Mouse (Mus musculus) forebrain, embryonic 16.5 days (tissue): ENCODE results near the gene Cabin1. TPM values are rescaled to one million over a fixed set of nuclear protein-coding genes. Genes with fewer than 3 reads are reported as not detected.

Experiments used
- ATAC-seq: fragments of 200-750 bp; cut with Nextera tagmentation; 2 replicates; pipeline ENCODE4 v1.8.0; 2017; ENCODE audit warnings: mild to moderate bottlenecking, moderate library complexity
- H3K27ac ChIP-seq: fragments of 300-500 bp; sonication (generic); 2 replicates; pipeline ENCODE4 v1.5.1; 2014; ENCODE audit warnings: low read length, control low read depth
- H3K27me3 ChIP-seq: fragments of 300-500 bp; sonication (generic); replicated peaks from 2 replicates; pipeline ENCODE4 v1.6.1; 2014; ENCODE audit warnings: low read length; ENCODE audit not compliant: control insufficient read depth, insufficient read depth
- H3K36me3 ChIP-seq: fragments of 300-500 bp; sonication (generic); 2 replicates; pipeline ENCODE4 v1.6.1; 2014; ENCODE audit not compliant: control insufficient read depth, insufficient read depth
- H3K4me1 ChIP-seq: fragments of 300-500 bp; sonication (generic); replicated peaks from 2 replicates; pipeline ENCODE4 v1.6.1; 2014; ENCODE audit warnings: low read length; ENCODE audit not compliant: control insufficient read depth, insufficient read depth
- H3K4me2 ChIP-seq: fragments of 300-500 bp; sonication (generic); 2 replicates; pipeline ENCODE4 v1.6.1; 2014; ENCODE audit warnings: mild to moderate bottlenecking, low read length, control low read depth
- H3K4me3 ChIP-seq: fragments of 300-500 bp; sonication (generic); replicated peaks from 2 replicates; pipeline ENCODE4 v1.5.1; 2014; ENCODE audit warnings: mild to moderate bottlenecking, low read length, control low read depth
- H3K9ac ChIP-seq: fragments of 300-500 bp; sonication (generic); replicated peaks from 2 replicates; pipeline ENCODE4 v1.6.1; 2014; ENCODE audit warnings: low read depth, low read length, control low read depth
- H3K9me3 ChIP-seq: fragments of 300-500 bp; sonication (generic); 2 replicates; pipeline ENCODE4 v1.6.1; 2016; ENCODE audit warnings: low read length; ENCODE audit not compliant: control insufficient read depth
- WGBS: fragments of 180-500 bp; shearing (Covaris S2); extraction: QIAGEN DNeasy Blood & Tissue Kit; methylation state at CpG from one replicate; pipeline ENCODE4 v1.1.7; 2014; 5-methylcytosine and 5-hydroxymethylcytosine counted together
- polyA plus RNA-seq: library from polyadenylated mRNA; unstranded; fragments of >200 nt; fragmentation: Nextera tagmentation; extraction: Ambion mirVana; gene quantifications from 2 replicates; pipeline ENCODE4 v1.2.1, GENCODE M21; 2015

Gene Cabin1
- polyA plus RNA-seq, 1 experiment from 2014 or later: 41.1 TPM

DNA sequence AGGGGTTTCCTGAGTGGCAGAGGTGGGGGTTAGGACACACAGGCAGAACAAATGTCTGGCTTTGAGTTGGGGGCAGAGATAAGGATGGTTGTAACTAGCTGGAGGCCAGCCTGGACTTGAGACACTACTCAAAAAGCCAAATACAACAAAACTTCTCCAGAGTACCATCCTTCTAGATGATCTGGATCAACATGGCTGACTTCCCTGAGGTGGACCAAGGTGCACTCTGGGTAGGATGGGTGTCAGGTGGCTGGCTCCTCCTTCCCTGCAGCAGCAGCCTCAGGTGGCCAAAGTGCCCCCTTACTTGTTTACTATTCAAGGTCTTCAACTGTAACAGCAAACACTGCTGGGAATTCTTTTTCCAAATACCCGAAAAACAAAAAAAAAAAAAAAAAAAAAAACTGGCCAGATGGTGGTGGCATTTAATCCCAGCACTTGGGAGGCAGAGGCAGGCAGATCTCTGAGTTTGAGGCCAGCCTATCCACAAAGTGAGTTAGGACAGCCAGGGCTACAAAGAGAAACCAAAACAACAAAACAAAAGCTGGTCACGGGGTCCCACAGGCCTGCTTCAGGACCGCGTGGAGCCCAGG lies 114.6 kb downstream of the Cabin1 start:
- H3K9me3 ChIP-seq: no peaks in the 10 kb centered on the region
- no peak overlapping the region for H3K4me3 ChIP-seq
- ATAC-seq: no peak
- no peak overlapping the region for H3K9ac ChIP-seq
- no peak overlapping the region for H3K4me2 ChIP-seq
- H3K27ac ChIP-seq: no peak overlapping the region
- peaks cover 8% of the 10 kb centered on the region for H3K4me1 ChIP-seq
- 96% methylated on average over 4 of the region's 4 CpGs for WGBS
- H3K27me3 ChIP-seq: no peaks in the 10 kb centered on the region
- H3K36me3 ChIP-seq: peaks cover 16% of the 10 kb centered on the region

DNA sequence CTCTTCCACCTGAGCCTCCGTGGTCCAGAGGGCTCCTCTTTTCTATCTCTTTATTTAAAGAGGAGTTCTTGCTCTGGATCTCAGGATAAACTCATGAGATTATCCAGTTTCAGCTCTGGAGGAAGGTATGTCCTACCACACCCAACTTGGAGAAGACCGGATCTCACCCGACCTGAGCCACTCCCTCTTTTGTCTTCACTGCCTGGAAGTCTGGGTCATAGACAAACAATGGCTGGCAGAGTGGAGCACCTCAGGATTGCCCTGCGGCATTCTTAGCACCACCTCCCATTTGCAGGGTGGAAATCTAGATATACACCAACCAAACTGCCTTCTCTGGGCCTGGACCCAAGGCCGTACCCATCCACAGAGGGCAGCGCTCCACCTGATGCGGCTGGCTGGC lies 115.1 kb downstream of the Cabin1 start:
- Histone ChIP-seq H3K4me1 (peaks cover 8% of the 10 kb centered on the region), H3K9me3 (no peaks in the 10 kb centered on the region), H3K4me2 (no peak overlapping the region), H3K27me3 (no peaks in the 10 kb centered on the region), H3K27ac (no peak overlapping the region), H3K9ac (no peak overlapping the region), H3K36me3 (peaks cover 16% of the 10 kb centered on the region), H3K4me3 (no peak overlapping the region)
- ATAC-seq: no peak
- WGBS: 91% methylated on average over 7 of the region's 7 CpGs

DNA sequence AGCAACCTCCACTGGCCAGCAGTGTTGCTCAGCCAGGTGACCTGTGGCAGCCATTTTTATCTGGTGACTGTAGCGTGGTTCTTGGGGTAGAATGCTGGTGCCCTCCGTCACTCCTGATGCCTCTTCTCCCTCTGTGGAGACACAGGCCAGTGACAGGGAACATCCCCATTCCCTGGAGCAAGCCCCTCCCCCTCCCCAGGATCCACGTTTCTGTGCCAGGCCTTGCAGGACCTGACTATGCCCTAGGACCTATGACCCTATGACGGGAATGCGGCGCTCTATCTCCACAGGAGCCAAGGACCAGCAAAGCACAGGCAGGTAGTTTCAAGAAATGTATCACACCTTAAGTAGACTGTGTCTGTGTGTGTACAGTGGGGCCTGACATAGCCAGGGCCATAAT lies 116.0 kb downstream of the Cabin1 start:
- H3K27ac ChIP-seq: no peak overlapping the region
- 88% methylated on average over 6 of the region's 6 CpGs for WGBS
- no peaks in the 10 kb centered on the region for H3K27me3 ChIP-seq
- peaks cover 16% of the 10 kb centered on the region for H3K36me3 ChIP-seq
- H3K4me2 ChIP-seq: no peak overlapping the region
- no peak overlapping the region for H3K4me3 ChIP-seq
- no peak overlapping the region for H3K9ac ChIP-seq
- no peak for ATAC-seq
- no peaks in the 10 kb centered on the region for H3K9me3 ChIP-seq
- peaks cover 16% of the 10 kb centered on the region for H3K4me1 ChIP-seq

DNA sequence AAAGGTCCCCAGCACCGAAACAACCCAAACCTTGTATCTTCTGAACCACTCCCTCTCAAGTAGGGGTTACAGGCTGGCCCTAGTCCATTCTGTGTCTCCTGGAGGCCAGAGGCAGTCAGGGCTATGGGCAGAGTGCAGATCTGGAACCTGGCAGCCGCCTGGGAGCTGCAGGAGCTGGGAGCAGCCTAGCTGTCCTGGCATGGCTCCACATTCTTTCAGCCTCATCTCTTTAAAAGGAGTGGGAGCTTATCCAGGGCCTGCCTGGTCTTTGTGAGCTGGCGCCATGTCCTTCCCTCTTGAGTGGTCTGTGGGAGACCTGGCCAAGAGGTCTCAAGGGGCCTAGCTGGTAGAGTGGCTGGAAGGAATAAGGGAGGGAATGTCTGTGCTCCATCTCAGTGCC lies 116.8 kb downstream of the Cabin1 start:
- Histone ChIP-seq H3K4me3 (no peak overlapping the region), H3K27me3 (no peaks in the 10 kb centered on the region), H3K9me3 (no peaks in the 10 kb centered on the region), H3K4me1 (peaks cover 18% of the 10 kb centered on the region), H3K9ac (no peak overlapping the region), H3K4me2 (no peak overlapping the region), H3K27ac (peak overlapping the region; percentile 35; the same call in 1 of the 2 replicates), H3K36me3 (peaks cover 9% of the 10 kb centered on the region)
- 64% methylated on average over 3 of the region's 3 CpGs for WGBS
- ATAC-seq: peak; percentile 44

DNA sequence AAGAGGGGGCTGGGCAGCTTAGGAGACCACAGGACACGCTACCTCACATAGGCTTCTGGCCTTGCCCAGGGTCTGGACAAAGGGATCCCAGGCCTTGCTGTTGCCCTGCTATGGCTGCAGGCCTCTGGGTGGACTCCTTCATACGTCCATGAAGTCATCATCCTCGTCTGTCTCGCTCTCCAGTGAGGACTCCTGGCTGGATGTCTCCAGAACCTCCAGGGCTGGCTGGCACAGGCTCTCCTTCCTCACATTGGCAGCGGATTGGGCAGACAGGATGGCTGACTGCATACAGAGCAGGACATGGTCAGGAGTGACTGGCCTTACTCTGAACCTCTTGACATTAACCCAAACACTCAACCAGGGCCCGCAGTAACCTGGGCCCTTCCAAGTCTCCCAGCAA lies 117.7 kb downstream of the Cabin1 start:
- no peaks in the 10 kb centered on the region for H3K9me3 ChIP-seq
- no peaks in the 10 kb centered on the region for H3K27me3 ChIP-seq
- ATAC-seq: no peak
- H3K4me2 ChIP-seq: no peak overlapping the region
- peaks cover 7% of the 10 kb centered on the region for H3K36me3 ChIP-seq
- H3K9ac ChIP-seq: no peak overlapping the region
- H3K4me3 ChIP-seq: no peak overlapping the region
- 89% methylated on average over 6 of the region's 6 CpGs for WGBS
- H3K4me1 ChIP-seq: peaks cover 18% of the 10 kb centered on the region
- H3K27ac ChIP-seq: no peak overlapping the region

DNA sequence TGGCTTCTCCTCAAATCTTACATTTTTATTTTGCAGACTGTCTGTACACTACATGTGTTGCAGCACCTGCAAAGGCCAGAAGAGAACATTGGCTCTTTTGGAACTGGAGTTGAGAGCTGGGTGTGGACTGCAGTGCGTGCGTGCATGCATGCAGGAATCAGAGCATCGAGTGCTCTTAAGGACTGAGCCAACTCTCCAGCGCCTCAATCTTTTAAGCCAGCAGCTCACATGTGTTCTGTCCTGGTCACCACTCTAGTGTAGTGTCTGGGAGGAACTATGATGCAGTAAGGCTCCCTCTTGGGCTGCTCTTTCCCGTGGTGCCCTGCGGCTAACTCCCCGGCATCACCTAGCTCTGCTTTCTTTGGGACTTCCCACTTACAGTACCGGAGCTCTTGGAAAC lies 118.5 kb downstream of the Cabin1 start:
- 91% methylated on average over 8 of the region's 8 CpGs for WGBS
- H3K36me3 ChIP-seq: no peaks in the 10 kb centered on the region; the same call in none of the 2 replicates

DNA sequence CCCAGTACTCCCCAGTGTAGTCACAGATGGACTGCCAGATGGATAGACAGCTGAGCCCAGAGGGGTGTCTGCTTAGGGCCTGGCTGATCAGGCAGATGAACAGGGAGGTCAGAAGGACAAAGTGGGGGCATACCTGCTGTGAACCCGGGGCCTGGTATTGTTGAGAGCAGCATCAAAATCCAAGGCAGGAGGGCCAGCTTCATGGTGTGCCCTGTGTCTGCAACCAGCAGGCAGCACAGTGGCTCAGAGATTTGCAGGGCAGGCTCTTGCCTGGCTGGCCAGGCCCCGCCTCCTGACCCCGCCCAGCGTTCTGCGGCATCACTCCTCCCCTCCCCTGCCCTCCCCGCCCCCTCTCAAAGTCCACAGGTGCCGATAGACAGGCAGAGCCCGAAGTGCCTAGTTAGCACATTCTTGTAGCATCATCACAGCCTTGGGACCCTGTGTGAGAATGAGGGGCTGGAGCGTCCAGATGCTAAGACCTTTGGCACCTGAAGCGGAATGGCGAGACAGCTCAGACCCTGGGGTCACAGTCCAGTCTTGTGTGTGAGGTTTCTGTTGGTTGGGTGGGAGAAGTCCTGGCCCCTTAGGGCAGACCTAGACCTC lies 120.3 kb downstream of the Cabin1 start, which contains the start of gene Susd2:
Gene Susd2 (minus strand): TSS at position 268 of the 603 bp plus-strand sequence.
- Histone ChIP-seq H3K4me2 (no peak within 1 kb of the TSS; the same call in 1 of the 2 replicates), H3K9ac (no peak within 1 kb of the TSS), H3K9me3 (no peaks in the 10 kb centered on the region), H3K27me3 (no peaks in the 10 kb centered on the region), H3K36me3 (no peaks in the 10 kb centered on the region; the same call in 1 of the 2 replicates), H3K27ac (no peak within 1 kb of the TSS), H3K4me1 (peaks cover 18% of the 10 kb centered on the region), H3K4me3 (no peak within 1 kb of the TSS)
- peak; percentile 41 for ATAC-seq
- WGBS: 5% methylated on average over 11 of the region's 11 CpGs

More for the DNA sequence above, 118.5 kb downstream of the Cabin1 start:
- Histone ChIP-seq H3K4me1 (peaks cover 18% of the 10 kb centered on the region), H3K4me3 (no peak overlapping the region), H3K9me3 (no peaks in the 10 kb centered on the region), H3K27me3 (no peaks in the 10 kb centered on the region), H3K27ac (no peak overlapping the region), H3K4me2 (no peak overlapping the region), H3K9ac (no peak overlapping the region)
- ATAC-seq: no peak

DNA sequence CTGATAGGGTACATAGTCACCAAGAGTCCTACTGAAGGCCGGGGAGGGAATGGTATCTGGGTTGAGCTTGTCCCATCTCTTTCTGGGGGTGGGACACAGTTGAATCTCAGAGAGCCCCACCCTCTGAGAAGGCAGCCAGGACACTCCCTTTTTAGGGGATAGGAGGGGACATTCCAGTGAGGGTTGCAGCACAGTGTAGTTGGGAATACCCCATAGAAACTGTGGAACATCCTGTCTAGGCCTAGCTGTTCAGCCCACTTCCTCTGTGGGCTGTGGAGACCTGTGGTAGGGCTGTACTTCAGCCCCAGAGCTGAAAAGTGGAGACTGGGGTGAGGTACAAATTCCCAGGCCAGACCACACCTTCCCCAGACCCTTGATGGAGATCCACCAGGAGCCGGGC lies 121.2 kb downstream of the Cabin1 start:
- 88% methylated on average over 2 of the region's 2 CpGs for whole genome bisulfite sequencing
- no peaks in the 10 kb centered on the region; the same call in 1 of the 2 replicates for H3K36me3 ChIP-seq
- no peak overlapping the region for H3K4me3 ChIP-seq
- no peak overlapping the region for H3K27ac ChIP-seq
- H3K4me2 ChIP-seq: no peak overlapping the region
- no peaks in the 10 kb centered on the region for H3K9me3 ChIP-seq
- H3K4me1 ChIP-seq: peaks cover 18% of the 10 kb centered on the region
- H3K27me3 ChIP-seq: no peaks in the 10 kb centered on the region
- ATAC-seq: no peak
- H3K9ac ChIP-seq: no peak overlapping the region

DNA sequence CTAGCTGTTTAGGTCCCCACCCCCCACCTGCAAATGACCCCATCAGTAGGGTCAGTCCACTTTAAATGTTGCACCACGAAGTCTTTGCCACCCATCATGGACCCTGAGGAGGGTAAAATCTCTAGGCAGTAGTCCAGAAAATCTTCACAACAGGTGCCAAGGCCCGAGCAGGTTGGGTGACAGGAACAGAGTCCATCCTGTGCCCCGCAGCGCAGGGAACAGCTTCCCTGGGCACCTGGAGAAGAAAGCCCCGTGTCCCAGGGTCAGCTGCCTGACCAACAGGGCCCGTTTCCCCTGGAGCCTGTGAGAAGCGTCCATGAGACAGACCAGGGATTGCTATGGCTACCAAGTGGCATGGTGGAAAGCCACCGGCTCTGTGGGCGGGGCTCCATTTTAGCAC lies 121.7 kb downstream of the Cabin1 start:
- Histone ChIP-seq H3K4me1 (peaks cover 13% of the 10 kb centered on the region), H3K27me3 (no peaks in the 10 kb centered on the region), H3K4me3 (no peak overlapping the region), H3K9ac (no peak overlapping the region), H3K9me3 (no peaks in the 10 kb centered on the region), H3K4me2 (no peak overlapping the region), H3K27ac (no peak overlapping the region), H3K36me3 (no peaks in the 10 kb centered on the region; the same call in 1 of the 2 replicates)
- ATAC-seq: no peak
- 82% methylated on average over 9 of the region's 9 CpGs for WGBS
